Mouse (Mus musculus): ENCODE results near the gene Gm10097. TPM values are rescaled to one million over a fixed set of nuclear protein-coding genes. Genes with fewer than 3 reads are reported as not detected.

Gene Gm10097
- polyA plus RNA-seq, 1 experiment from 2014 or later = 0.88 TPM

- H3K9ac ChIP-seq (replicated peaks; ENCODE audit: low read depth, low read length) = no peak overlapping the region
- peaks cover 4% of the 10 kb centered on the region; the same call in 1 of the 2 replicates for H3K36me3 ChIP-seq (ENCODE audit: control insufficient read depth, insufficient read depth, low read length)
- H3K4me1 ChIP-seq (ENCODE audit: control insufficient read depth, insufficient read depth, low read length) = no peaks in the 10 kb centered on the region
- H3K9me3 ChIP-seq (ENCODE audit: control insufficient read depth, low read depth, low read length) = no peaks in the 10 kb centered on the region
- H3K27ac ChIP-seq (ENCODE audit: low read length) = no peak overlapping the region
- no peak overlapping the region for H3K4me3 ChIP-seq (ENCODE audit: low read depth, low read length)
- WGBS = 86% methylated on average over 11 of the region's 11 CpGs
- no peak overlapping the region for H3K4me2 ChIP-seq (replicated peaks; ENCODE audit: low read depth, low read length)
- H3K27me3 ChIP-seq (ENCODE audit: control insufficient read depth, insufficient read depth, low read length) = no peaks in the 10 kb centered on the region
- no peak for ATAC-seq (ENCODE audit: insufficient number of reproducible peaks, insufficient read depth, low FRiP score, low read depth)
Observed at GRCm38 (mm10) chr10:5070168-5070940, 1.4 kb downstream of the Gm10097 start.

GRCm38 (mm10) chr10:5070941-5071231, 1.9 kb downstream of the Gm10097 start:
- WGBS = 75% methylated on average over 3 of the region's 3 CpGs

GRCm38 (mm10) chr10:5072054-5072453, 3.1 kb downstream of the Gm10097 start:
- H3K36me3 ChIP-seq (ENCODE audit: control insufficient read depth, insufficient read depth, low read length) = peaks cover 4% of the 10 kb centered on the region; the same call in 1 of the 2 replicates
- WGBS = 79% methylated on average over 8 of the region's 8 CpGs
- no peak overlapping the region for H3K4me2 ChIP-seq (replicated peaks; ENCODE audit: low read depth, low read length)
- no peak overlapping the region for H3K27ac ChIP-seq (ENCODE audit: low read length)
- no peaks in the 10 kb centered on the region for H3K4me1 ChIP-seq (ENCODE audit: control insufficient read depth, insufficient read depth, low read length)
- H3K27me3 ChIP-seq (ENCODE audit: control insufficient read depth, insufficient read depth, low read length) = no peaks in the 10 kb centered on the region
- H3K4me3 ChIP-seq (ENCODE audit: low read depth, low read length) = no peak overlapping the region
- H3K9me3 ChIP-seq (ENCODE audit: control insufficient read depth, low read depth, low read length) = no peaks in the 10 kb centered on the region
- ATAC-seq (ENCODE audit: insufficient number of reproducible peaks, insufficient read depth, low FRiP score, low read depth) = no peak
- H3K9ac ChIP-seq (replicated peaks; ENCODE audit: low read depth, low read length) = no peak overlapping the region

More at GRCm38 (mm10) chr10:5070941-5071231, 1.9 kb downstream of the Gm10097 start:
- no peak for ATAC-seq (ENCODE audit: insufficient number of reproducible peaks, insufficient read depth, low FRiP score, low read depth)
- Histone ChIP-seq H3K9me3 (ENCODE audit: control insufficient read depth, low read depth, low read length) (no peaks in the 10 kb centered on the region), H3K4me2 (replicated peaks; ENCODE audit: low read depth, low read length) (no peak overlapping the region), H3K4me1 (ENCODE audit: control insufficient read depth, insufficient read depth, low read length) (no peaks in the 10 kb centered on the region), H3K27me3 (ENCODE audit: control insufficient read depth, insufficient read depth, low read length) (no peaks in the 10 kb centered on the region), H3K4me3 (ENCODE audit: low read depth, low read length) (no peak overlapping the region), H3K36me3 (ENCODE audit: control insufficient read depth, insufficient read depth, low read length) (peaks cover 4% of the 10 kb centered on the region; the same call in 1 of the 2 replicates), H3K27ac (ENCODE audit: low read length) (no peak overlapping the region), H3K9ac (replicated peaks; ENCODE audit: low read depth, low read length) (no peak overlapping the region)

- Histone ChIP-seq H3K27ac (ENCODE audit: low read length) (no peak overlapping the region), H3K4me2 (replicated peaks; ENCODE audit: low read depth, low read length) (no peak overlapping the region), H3K36me3 (ENCODE audit: control insufficient read depth, insufficient read depth, low read length) (peaks cover 4% of the 10 kb centered on the region; the same call in 1 of the 2 replicates), H3K27me3 (ENCODE audit: control insufficient read depth, insufficient read depth, low read length) (no peaks in the 10 kb centered on the region), H3K9me3 (ENCODE audit: control insufficient read depth, low read depth, low read length) (no peaks in the 10 kb centered on the region), H3K9ac (replicated peaks; ENCODE audit: low read depth, low read length) (no peak overlapping the region), H3K4me1 (ENCODE audit: control insufficient read depth, insufficient read depth, low read length) (no peaks in the 10 kb centered on the region), H3K4me3 (ENCODE audit: low read depth, low read length) (no peak overlapping the region)
- WGBS = 93% methylated on average over 7 of the region's 7 CpGs
- no peak for ATAC-seq (ENCODE audit: insufficient number of reproducible peaks, insufficient read depth, low FRiP score, low read depth)
Observed at GRCm38 (mm10) chr10:5075724-5076123, 6.7 kb downstream of the Gm10097 start.

- no peaks in the 10 kb centered on the region for H3K9me3 ChIP-seq (ENCODE audit: control insufficient read depth, low read depth, low read length)
- 53% methylated on average over 9 of the region's 9 CpGs for WGBS
- no peak overlapping the region for H3K4me2 ChIP-seq (replicated peaks; ENCODE audit: low read depth, low read length)
- H3K9ac ChIP-seq (replicated peaks; ENCODE audit: low read depth, low read length) = no peak overlapping the region
- no peaks in the 10 kb centered on the region for H3K4me1 ChIP-seq (ENCODE audit: control insufficient read depth, insufficient read depth, low read length)
- no peaks in the 10 kb centered on the region for H3K36me3 ChIP-seq (ENCODE audit: control insufficient read depth, insufficient read depth, low read length)
- H3K27ac ChIP-seq (ENCODE audit: low read length) = no peak overlapping the region
- ATAC-seq (ENCODE audit: insufficient number of reproducible peaks, insufficient read depth, low FRiP score, low read depth) = no peak
- no peaks in the 10 kb centered on the region for H3K27me3 ChIP-seq (ENCODE audit: control insufficient read depth, insufficient read depth, low read length)
- H3K4me3 ChIP-seq (ENCODE audit: low read depth, low read length) = no peak overlapping the region
Observed at GRCm38 (mm10) chr10:5079945-5080468, 11.0 kb downstream of the Gm10097 start.

- Histone ChIP-seq H3K9me3 (ENCODE audit: control insufficient read depth, low read depth, low read length) (no peaks in the 10 kb centered on the region), H3K4me1 (ENCODE audit: control insufficient read depth, insufficient read depth, low read length) (no peaks in the 10 kb centered on the region), H3K36me3 (ENCODE audit: control insufficient read depth, insufficient read depth, low read length) (no peaks in the 10 kb centered on the region), H3K9ac (replicated peaks; ENCODE audit: low read depth, low read length) (no peak overlapping the region), H3K27ac (ENCODE audit: low read length) (no peak overlapping the region), H3K4me2 (replicated peaks; ENCODE audit: low read depth, low read length) (no peak overlapping the region), H3K27me3 (ENCODE audit: control insufficient read depth, insufficient read depth, low read length) (no peaks in the 10 kb centered on the region), H3K4me3 (ENCODE audit: low read depth, low read length) (no peak overlapping the region)
- WGBS = 83% methylated on average over 6 of the region's 6 CpGs
- no peak for ATAC-seq (ENCODE audit: insufficient number of reproducible peaks, insufficient read depth, low FRiP score, low read depth)
Observed at GRCm38 (mm10) chr10:5083716-5084115, 14.7 kb downstream of the Gm10097 start.

GRCm38 (mm10) chr10:5085792-5086191, 16.8 kb downstream of the Gm10097 start:
- ATAC-seq (ENCODE audit: insufficient number of reproducible peaks, insufficient read depth, low FRiP score, low read depth) = no peak
- WGBS = 83% methylated on average over 5 of the region's 5 CpGs

GRCm38 (mm10) chr10:5086329-5086728, 17.3 kb downstream of the Gm10097 start:
- H3K4me1 ChIP-seq (ENCODE audit: control insufficient read depth, insufficient read depth, low read length) = no peaks in the 10 kb centered on the region
- 88% methylated on average over 6 of the region's 6 CpGs for WGBS
- no peak overlapping the region for H3K27ac ChIP-seq (ENCODE audit: low read length)
- H3K9ac ChIP-seq (replicated peaks; ENCODE audit: low read depth, low read length) = no peak overlapping the region
- H3K9me3 ChIP-seq (ENCODE audit: control insufficient read depth, low read depth, low read length) = no peaks in the 10 kb centered on the region
- no peaks in the 10 kb centered on the region for H3K27me3 ChIP-seq (ENCODE audit: control insufficient read depth, insufficient read depth, low read length)
- no peak for ATAC-seq (ENCODE audit: insufficient number of reproducible peaks, insufficient read depth, low FRiP score, low read depth)
- no peak overlapping the region for H3K4me3 ChIP-seq (ENCODE audit: low read depth, low read length)
- no peak overlapping the region for H3K4me2 ChIP-seq (replicated peaks; ENCODE audit: low read depth, low read length)
- H3K36me3 ChIP-seq (ENCODE audit: control insufficient read depth, insufficient read depth, low read length) = no peaks in the 10 kb centered on the region

More at GRCm38 (mm10) chr10:5085792-5086191, 16.8 kb downstream of the Gm10097 start:
- Histone ChIP-seq H3K36me3 (ENCODE audit: control insufficient read depth, insufficient read depth, low read length) (no peaks in the 10 kb centered on the region), H3K4me3 (ENCODE audit: low read depth, low read length) (no peak overlapping the region), H3K27ac (ENCODE audit: low read length) (no peak overlapping the region), H3K9ac (replicated peaks; ENCODE audit: low read depth, low read length) (no peak overlapping the region), H3K4me1 (ENCODE audit: control insufficient read depth, insufficient read depth, low read length) (no peaks in the 10 kb centered on the region), H3K9me3 (ENCODE audit: control insufficient read depth, low read depth, low read length) (no peaks in the 10 kb centered on the region), H3K27me3 (ENCODE audit: control insufficient read depth, insufficient read depth, low read length) (no peaks in the 10 kb centered on the region), H3K4me2 (replicated peaks; ENCODE audit: low read depth, low read length) (no peak overlapping the region)

All from stomach, embryonic 14.5 days (tissue).